Mouse (Mus musculus) hindbrain, embryonic 13.5 days (tissue): ENCODE results near the gene Prrt4. TPM values are rescaled to one million over a fixed set of nuclear protein-coding genes. Genes with fewer than 3 reads are reported as not detected.
A peak's percentile ranks its signal among the peaks of the same experiment; 100 is the strongest.

Experiments
- ATAC-seq: fragments of 200-750 bp; cut with Nextera tagmentation; 2 replicates; pipeline ENCODE4 v1.8.0; 2017; ENCODE audit warnings: moderate TSS enrichment; ENCODE audit not compliant: low FRiP score
- H3K27ac ChIP-seq: fragments of 300-500 bp; sonication (generic); 2 replicates; pipeline ENCODE4 v1.5.1; 2015; ENCODE audit warnings: inconsistent platforms, mild to moderate bottlenecking, moderate library complexity
- H3K27me3 ChIP-seq: fragments of 300-500 bp; sonication (generic); 2 replicates; pipeline ENCODE4 v1.6.1; 2015; ENCODE audit warnings: mild to moderate bottlenecking, inconsistent platforms
- H3K36me3 ChIP-seq: fragments of 300-500 bp; sonication (generic); 2 replicates; pipeline ENCODE4 v1.6.1; 2015; ENCODE audit warnings: mild to moderate bottlenecking, inconsistent platforms
- H3K4me1 ChIP-seq: fragments of 300-500 bp; sonication (generic); replicated peaks from 2 replicates; pipeline ENCODE4 v1.6.1; 2015; ENCODE audit warnings: inconsistent platforms
- H3K4me2 ChIP-seq: fragments of 300-500 bp; sonication (generic); 2 replicates; pipeline ENCODE4 v1.6.1; 2015; ENCODE audit warnings: inconsistent platforms, mild to moderate bottlenecking, moderate library complexity
- H3K4me3 ChIP-seq: fragments of 300-500 bp; sonication (generic); 2 replicates; pipeline ENCODE4 v1.5.1; 2015; ENCODE audit warnings: mild to moderate bottlenecking, inconsistent platforms
- H3K9ac ChIP-seq: fragments of 300-500 bp; sonication (generic); 2 replicates; pipeline ENCODE4 v1.6.1; 2015; ENCODE audit warnings: mild to moderate bottlenecking, inconsistent platforms
- H3K9me3 ChIP-seq: fragments of 300-500 bp; sonication (generic); 2 replicates; pipeline ENCODE4 v1.6.1; 2016; ENCODE audit warnings: inconsistent platforms
- WGBS: fragments of 180-500 bp; shearing (Covaris S2); methylation state at CpG from one replicate; pipeline ENCODE4 v1.1.7; 2015; 5-methylcytosine and 5-hydroxymethylcytosine counted together
- polyA plus RNA-seq: library from polyadenylated mRNA; unstranded; fragments of >200 nt; fragmentation: Nextera tagmentation; extraction: Ambion mirVana; gene quantifications from 2 replicates; pipeline ENCODE4 v1.2.1, GENCODE M21; 2015

Prrt4 gene
- polyA plus RNA-seq, 1 experiment from 2014 or later: 4.8 TPM

GRCm38 (mm10) chr6:29207017-29207416 is 27.6 kb upstream of the Prrt4 start:
- no peak overlapping the region for H3K4me3 ChIP-seq
- no peaks in the 10 kb centered on the region for H3K27me3 ChIP-seq
- H3K9ac ChIP-seq: no peak overlapping the region
- no peak overlapping the region for H3K27ac ChIP-seq
- H3K4me1 ChIP-seq: peaks cover 29% of the 10 kb centered on the region
- H3K9me3 ChIP-seq: no peaks in the 10 kb centered on the region
- H3K36me3 ChIP-seq: peaks cover 49% of the 10 kb centered on the region
- 88% methylated on average over 5 of the region's 5 CpGs for WGBS
- no peak for ATAC-seq
- H3K4me2 ChIP-seq: no peak overlapping the region

- WGBS: 93% methylated on average over 10 of the region's 10 CpGs
- H3K9ac ChIP-seq: no peak overlapping the region
- peaks cover 59% of the 10 kb centered on the region for H3K36me3 ChIP-seq
- peaks cover under 1% of the 10 kb centered on the region; the same call in 1 of the 2 replicates for H3K27me3 ChIP-seq
- H3K9me3 ChIP-seq: no peaks in the 10 kb centered on the region
- no peak overlapping the region for H3K27ac ChIP-seq
- ATAC-seq: no peak
- peaks cover 23% of the 10 kb centered on the region for H3K4me1 ChIP-seq
- H3K4me3 ChIP-seq: no peak overlapping the region
- no peak overlapping the region for H3K4me2 ChIP-seq
Measured at GRCm38 (mm10) chr6:29206006-29206405, 26.6 kb upstream of the Prrt4 start.

GRCm38 (mm10) chr6:29204932-29205614 is 25.7 kb upstream of the Prrt4 start:
- H3K4me1 ChIP-seq: peaks cover 15% of the 10 kb centered on the region
- H3K4me2 ChIP-seq: no peak overlapping the region
- ATAC-seq: peak; percentile 31
- no peak overlapping the region for H3K9ac ChIP-seq
- no peak overlapping the region for H3K27ac ChIP-seq
- 57% methylated on average over 15 of the region's 15 CpGs for WGBS
- H3K36me3 ChIP-seq: peaks cover 68% of the 10 kb centered on the region
- peaks cover 9% of the 10 kb centered on the region; the same call in 1 of the 2 replicates for H3K27me3 ChIP-seq
- no peak overlapping the region for H3K4me3 ChIP-seq
- H3K9me3 ChIP-seq: no peaks in the 10 kb centered on the region

GRCm38 (mm10) chr6:29203861-29204585 is 24.6 kb upstream of the Prrt4 start:
- H3K27me3 ChIP-seq: peaks cover 17% of the 10 kb centered on the region; the same call in 1 of the 2 replicates
- WGBS: 91% methylated on average over 6 of the region's 6 CpGs
- peaks cover 68% of the 10 kb centered on the region for H3K36me3 ChIP-seq
- H3K9ac ChIP-seq: no peak overlapping the region
- H3K4me3 ChIP-seq: no peak overlapping the region
- no peak overlapping the region for H3K4me2 ChIP-seq
- ATAC-seq: no peak
- peaks cover 9% of the 10 kb centered on the region for H3K4me1 ChIP-seq
- H3K27ac ChIP-seq: no peak overlapping the region
- H3K9me3 ChIP-seq: no peaks in the 10 kb centered on the region

- Histone ChIP-seq H3K4me1 (peaks cover 10% of the 10 kb centered on the region), H3K27ac (no peak overlapping the region), H3K4me3 (no peak overlapping the region), H3K4me2 (no peak overlapping the region), H3K27me3 (peaks cover 17% of the 10 kb centered on the region; the same call in 1 of the 2 replicates), H3K9ac (no peak overlapping the region), H3K36me3 (peaks cover 68% of the 10 kb centered on the region), H3K9me3 (no peaks in the 10 kb centered on the region)
- ATAC-seq: no peak
- WGBS: 92% methylated on average over 13 of the region's 13 CpGs
Measured at GRCm38 (mm10) chr6:29203096-29203495, 23.7 kb upstream of the Prrt4 start.

DNA sequence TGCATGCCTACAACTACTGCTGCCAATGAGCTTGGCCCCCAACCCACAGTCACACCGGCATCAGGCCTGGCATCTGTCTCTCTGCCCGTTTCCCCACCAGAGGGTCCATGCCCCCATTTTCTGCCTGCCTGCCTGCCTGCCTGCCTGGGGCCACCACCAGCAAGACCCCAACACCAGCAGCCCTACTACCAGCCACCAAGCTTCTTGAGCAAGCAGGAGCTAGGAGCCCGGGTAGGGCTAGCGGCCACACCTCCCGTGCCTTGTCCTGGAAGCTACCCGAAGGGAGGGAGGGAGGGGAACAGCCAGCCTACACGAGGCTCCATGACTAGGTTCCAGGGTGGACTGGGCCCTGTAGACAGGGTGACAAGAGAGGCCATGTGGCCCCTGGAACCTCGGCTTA is 22.6 kb upstream of the Prrt4 start:
- peaks cover 14% of the 10 kb centered on the region for H3K4me1 ChIP-seq
- 83% methylated on average over 8 of the region's 8 CpGs for WGBS
- no peak overlapping the region for H3K4me3 ChIP-seq
- no peaks in the 10 kb centered on the region for H3K9me3 ChIP-seq
- H3K4me2 ChIP-seq: no peak overlapping the region
- peaks cover 22% of the 10 kb centered on the region; the same call in 1 of the 2 replicates for H3K27me3 ChIP-seq
- H3K9ac ChIP-seq: no peak overlapping the region
- H3K27ac ChIP-seq: no peak overlapping the region
- ATAC-seq: no peak
- peaks cover 65% of the 10 kb centered on the region for H3K36me3 ChIP-seq

DNA sequence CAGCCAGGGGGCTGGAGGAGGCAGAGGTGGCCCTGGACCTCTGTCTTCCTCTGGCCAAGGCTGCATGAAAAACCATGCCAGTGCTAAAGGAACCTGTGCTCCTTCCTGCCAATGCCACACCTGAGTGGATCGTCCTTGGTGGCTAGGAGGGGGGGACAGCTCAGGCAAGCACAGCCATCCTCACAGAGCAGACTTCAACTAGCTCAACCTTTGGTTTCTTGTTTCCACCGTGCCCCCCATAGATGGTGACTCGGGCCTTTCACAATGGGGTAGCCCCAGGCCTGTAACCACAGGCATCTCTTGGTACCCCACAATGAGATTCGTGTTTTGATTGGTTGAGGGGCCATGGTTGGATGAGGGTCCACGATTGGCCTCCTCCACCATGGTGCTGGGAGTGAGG is 22.0 kb upstream of the Prrt4 start:
- WGBS: 93% methylated on average over 5 of the region's 5 CpGs
- Histone ChIP-seq H3K9ac (no peak overlapping the region), H3K4me1 (peaks cover 14% of the 10 kb centered on the region), H3K27ac (no peak overlapping the region), H3K27me3 (peaks cover 23% of the 10 kb centered on the region; the same call in 1 of the 2 replicates), H3K4me2 (no peak overlapping the region), H3K36me3 (peaks cover 59% of the 10 kb centered on the region), H3K9me3 (no peaks in the 10 kb centered on the region), H3K4me3 (no peak overlapping the region)
- no peak for ATAC-seq

- no peak overlapping the region for H3K4me3 ChIP-seq
- 62% methylated on average over 3 of the region's 3 CpGs for WGBS
- no peak overlapping the region for H3K27ac ChIP-seq
- peaks cover 20% of the 10 kb centered on the region for H3K4me1 ChIP-seq
- H3K27me3 ChIP-seq: peaks cover 28% of the 10 kb centered on the region; the same call in 1 of the 2 replicates
- peaks cover 52% of the 10 kb centered on the region for H3K36me3 ChIP-seq
- H3K9ac ChIP-seq: no peak overlapping the region
- no peaks in the 10 kb centered on the region for H3K9me3 ChIP-seq
- ATAC-seq: no peak
- no peak overlapping the region for H3K4me2 ChIP-seq
Measured at GRCm38 (mm10) chr6:29200496-29200895, 21.1 kb upstream of the Prrt4 start.

- peak overlapping the region; percentile 35 for H3K4me3 ChIP-seq
- H3K4me2 ChIP-seq: peak overlapping the region; percentile 55
- H3K36me3 ChIP-seq: peaks cover 42% of the 10 kb centered on the region
- ATAC-seq: no peak
- peak overlapping the region; percentile 64 for H3K9ac ChIP-seq
- WGBS: 45% methylated on average over 8 of the region's 8 CpGs
- no peak overlapping the region for H3K27ac ChIP-seq
- peaks cover 28% of the 10 kb centered on the region; the same call in 1 of the 2 replicates for H3K27me3 ChIP-seq
- no peaks in the 10 kb centered on the region for H3K9me3 ChIP-seq
- H3K4me1 ChIP-seq: peaks cover 20% of the 10 kb centered on the region
Measured at GRCm38 (mm10) chr6:29199223-29199855, 20.0 kb upstream of the Prrt4 start.

DNA sequence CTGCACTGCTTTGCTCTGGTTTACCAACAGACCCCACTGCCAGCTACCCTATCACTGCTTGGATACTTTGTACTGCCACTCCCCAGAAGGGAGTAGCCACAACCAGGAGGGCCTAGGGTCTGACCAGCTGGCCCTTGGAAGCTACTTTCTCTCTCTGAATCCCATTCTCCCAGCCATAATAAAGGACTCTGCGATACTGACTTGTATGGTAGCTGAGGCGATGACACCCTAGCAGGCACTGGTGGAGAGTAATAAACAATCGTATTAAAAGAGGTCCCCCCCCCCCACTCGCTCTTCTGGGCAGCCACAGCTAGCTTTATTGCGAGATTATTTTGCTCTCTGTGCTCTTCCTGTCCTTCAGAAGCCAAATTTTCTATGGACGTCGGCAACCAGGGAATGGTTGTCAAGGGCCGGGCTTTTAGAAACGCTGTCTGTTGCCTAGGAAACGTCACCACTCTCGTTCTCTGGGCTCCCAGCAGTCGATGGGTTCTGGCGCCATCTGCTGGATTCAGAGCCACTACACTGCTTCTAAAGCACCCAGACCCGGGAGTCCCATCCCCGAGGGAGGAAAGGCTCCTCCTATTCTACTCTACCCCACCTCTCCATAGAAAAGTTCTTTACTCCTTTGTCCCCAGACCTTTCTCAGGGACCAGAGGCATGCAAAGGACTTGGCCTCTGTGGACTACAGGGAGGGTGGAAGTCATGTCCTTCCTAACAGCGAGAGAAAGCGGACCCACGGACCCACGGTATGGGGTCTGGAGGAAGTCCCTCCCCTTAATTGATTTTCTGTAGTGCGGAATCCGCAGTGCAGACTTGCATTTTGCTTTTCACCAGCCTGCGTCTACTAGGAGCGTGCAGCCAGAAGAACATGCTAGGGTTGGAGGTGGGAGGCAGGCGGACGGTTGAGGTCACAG is 19.2 kb upstream of the Prrt4 start:
- peaks cover 32% of the 10 kb centered on the region; the same call in 1 of the 2 replicates for H3K27me3 ChIP-seq
- H3K4me2 ChIP-seq: peak overlapping the region; percentile 55
- H3K36me3 ChIP-seq: peaks cover 34% of the 10 kb centered on the region
- peak; percentile 86 for ATAC-seq
- peak overlapping the region; percentile 42; the same call in 1 of the 2 replicates for H3K27ac ChIP-seq
- peak overlapping the region; percentile 64 for H3K9ac ChIP-seq
- H3K4me1 ChIP-seq: peaks cover 20% of the 10 kb centered on the region
- no peaks in the 10 kb centered on the region for H3K9me3 ChIP-seq
- WGBS: 9% methylated on average over 25 of the region's 25 CpGs
- H3K4me3 ChIP-seq: peak overlapping the region; percentile 35

GRCm38 (mm10) chr6:29195846-29196698 is 16.7 kb upstream of the Prrt4 start:
- no peak for ATAC-seq
- no peak overlapping the region; the same call in 1 of the 2 replicates for H3K9ac ChIP-seq
- peaks cover 9% of the 10 kb centered on the region for H3K36me3 ChIP-seq
- H3K4me3 ChIP-seq: no peak overlapping the region
- H3K27me3 ChIP-seq: peaks cover 36% of the 10 kb centered on the region
- WGBS: 85% methylated on average over 5 of the region's 5 CpGs
- peaks cover 20% of the 10 kb centered on the region for H3K4me1 ChIP-seq
- no peak overlapping the region for H3K4me2 ChIP-seq
- no peaks in the 10 kb centered on the region for H3K9me3 ChIP-seq
- no peak overlapping the region for H3K27ac ChIP-seq
